Mouse (Mus musculus): ENCODE measurements around the gene Mrps35. TPM values are rescaled to one million over a fixed set of nuclear protein-coding genes. Genes with fewer than 3 reads are reported as not detected.
A peak's percentile ranks its signal among the peaks of the same experiment; 100 is the strongest.

Mrps35 gene
- 104 and 106 TPM in 2 replicates for polyA plus RNA-seq (2016; fragmentation: Nextera tagmentation; extraction: Ambion mirVana)

- Histone ChIP-seq H3K9me3 (no peaks in the 10 kb centered on the region), H3K4me3 (peak within 1 kb of the TSS; percentile 95), H3K36me3 (peaks cover 16% of the 10 kb centered on the region), H3K27me3 (ENCODE audit: insufficient read depth, poor library complexity, severe bottlenecking) (no peaks in the 10 kb centered on the region), H3K4me1 (replicated peaks) (peaks cover 20% of the 10 kb centered on the region), H3K27ac (peak within 1 kb of the TSS; percentile 98)
- peak; percentile 91 for DNase-seq (ENCODE audit: low spot score)
- 3% methylated on average over 66 of the region's 66 CpGs for WGBS
Observed at GRCm38 (mm10) chr6:147042291-147043290, at the start of gene Mrps35. Gene Mrps35, plus strand, starts transcription at chr6:147042764.

DNA sequence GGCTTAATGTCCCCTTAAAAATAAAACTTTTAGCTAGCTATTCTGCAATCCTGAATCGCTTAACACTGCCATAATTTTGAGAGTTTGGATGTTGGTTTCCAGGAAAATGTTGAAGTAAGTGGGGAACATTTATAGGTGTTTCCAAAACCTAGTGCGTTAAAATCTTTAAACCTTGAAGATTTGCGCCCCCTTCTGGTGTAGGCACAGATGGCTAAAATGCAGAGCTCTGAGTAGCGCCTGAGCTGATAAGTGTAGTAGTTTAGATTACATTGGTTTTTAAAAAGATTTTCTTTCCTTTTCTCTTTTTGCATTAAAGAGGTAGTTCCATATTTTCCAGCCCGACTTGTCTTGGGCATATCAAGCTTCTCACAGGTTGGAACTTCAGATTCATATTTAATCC lies 48.3 kb upstream of the Mrps35 start:
- no peak overlapping the region for H3K27ac ChIP-seq
- peaks cover 11% of the 10 kb centered on the region for H3K36me3 ChIP-seq
- no peaks in the 10 kb centered on the region for H3K9me3 ChIP-seq
- peak; percentile 18 for DNase-seq (ENCODE audit: low spot score)
- H3K4me3 ChIP-seq, result no peak overlapping the region
- no peaks in the 10 kb centered on the region for H3K4me1 ChIP-seq (replicated peaks)
- H3K27me3 ChIP-seq (ENCODE audit: insufficient read depth, poor library complexity, severe bottlenecking), result no peaks in the 10 kb centered on the region
- WGBS, result 48% methylated on average over 5 of the region's 5 CpGs

DNA sequence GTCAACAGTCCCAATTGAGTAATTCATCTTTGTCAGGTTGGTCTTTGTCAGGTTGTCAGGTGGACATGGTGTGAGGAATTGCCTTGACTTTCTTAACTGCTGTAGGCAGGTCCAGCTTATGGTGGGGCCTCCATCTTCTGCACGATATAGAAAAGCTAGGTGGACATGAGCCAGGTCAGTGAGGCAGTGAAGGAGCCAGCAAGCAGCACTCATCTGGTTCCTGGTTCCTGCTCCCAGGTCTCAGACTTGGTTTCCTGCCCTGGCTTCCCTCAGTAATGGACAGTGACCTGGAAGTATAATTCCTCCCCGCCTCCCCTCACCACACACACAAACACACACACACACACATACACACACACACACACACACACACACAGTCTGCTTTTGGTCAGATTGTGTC lies 47.2 kb upstream of the Mrps35 start:
- 89% methylated on average over 2 of the region's 2 CpGs for WGBS
- Histone ChIP-seq H3K36me3 (peaks cover 14% of the 10 kb centered on the region), H3K4me3 (no peak overlapping the region), H3K27ac (no peak overlapping the region), H3K9me3 (no peaks in the 10 kb centered on the region), H3K4me1 (replicated peaks) (no peaks in the 10 kb centered on the region), H3K27me3 (ENCODE audit: insufficient read depth, poor library complexity, severe bottlenecking) (no peaks in the 10 kb centered on the region)
- DNase-seq (ENCODE audit: low spot score), result no peak

GRCm38 (mm10) chr6:146995878-146996277 lies 46.7 kb upstream of the Mrps35 start:
- DNase-seq (ENCODE audit: low spot score), result no peak
- H3K36me3 ChIP-seq, result peaks cover 18% of the 10 kb centered on the region
- no peaks in the 10 kb centered on the region for H3K9me3 ChIP-seq
- 86% methylated on average over 6 of the region's 6 CpGs for WGBS
- H3K4me3 ChIP-seq, result no peak overlapping the region
- H3K27me3 ChIP-seq (ENCODE audit: insufficient read depth, poor library complexity, severe bottlenecking), result no peaks in the 10 kb centered on the region
- no peaks in the 10 kb centered on the region for H3K4me1 ChIP-seq (replicated peaks)
- H3K27ac ChIP-seq, result no peak overlapping the region

DNA sequence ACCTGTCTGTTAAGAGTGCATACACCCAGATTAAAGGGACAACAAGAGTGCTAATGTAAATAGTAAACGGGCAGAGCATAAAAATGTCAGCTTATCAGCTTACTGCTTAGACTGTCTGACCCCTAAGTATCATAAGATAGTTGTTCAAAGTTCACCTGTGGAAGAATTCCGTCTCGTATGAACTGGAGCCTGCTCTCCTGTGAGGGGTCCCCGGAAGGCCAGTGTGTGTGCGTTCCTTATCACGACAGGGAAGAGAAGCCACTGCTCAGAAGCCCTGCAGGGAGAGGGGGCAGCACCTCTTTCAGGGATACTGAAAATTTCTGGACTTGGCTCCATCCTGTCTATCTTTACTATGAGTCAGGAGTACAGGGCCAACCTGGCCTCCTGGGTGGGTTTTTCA lies 45.6 kb upstream of the Mrps35 start:
- Histone ChIP-seq H3K27me3 (ENCODE audit: insufficient read depth, poor library complexity, severe bottlenecking) (no peaks in the 10 kb centered on the region), H3K4me1 (replicated peaks) (no peaks in the 10 kb centered on the region), H3K9me3 (no peaks in the 10 kb centered on the region), H3K27ac (no peak overlapping the region), H3K36me3 (peaks cover 23% of the 10 kb centered on the region), H3K4me3 (no peak overlapping the region)
- no peak for DNase-seq (ENCODE audit: low spot score)
- 89% methylated on average over 6 of the region's 6 CpGs for WGBS

DNA sequence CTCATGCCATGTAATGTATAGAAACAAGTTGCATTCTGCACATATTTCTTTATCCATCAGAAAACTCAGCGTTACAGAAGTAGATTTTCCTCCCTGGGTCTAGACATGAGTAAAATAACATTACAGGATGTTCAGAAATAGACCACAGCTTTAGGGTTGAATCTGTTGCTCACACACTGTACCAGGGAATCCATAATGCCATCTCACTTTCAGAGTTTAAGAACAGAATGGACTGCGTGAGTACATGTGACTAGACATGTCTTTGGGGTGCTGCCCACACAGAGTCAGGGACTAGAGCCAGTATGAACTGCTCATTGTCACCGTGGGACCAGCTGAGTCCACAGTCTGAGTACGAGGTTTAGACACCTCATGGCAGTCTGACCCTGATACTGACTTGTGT lies 43.9 kb upstream of the Mrps35 start:
- H3K9me3 ChIP-seq, result no peaks in the 10 kb centered on the region
- DNase-seq (ENCODE audit: low spot score), result no peak
- 92% methylated on average over 4 of the region's 4 CpGs for WGBS
- no peaks in the 10 kb centered on the region for H3K27me3 ChIP-seq (ENCODE audit: insufficient read depth, poor library complexity, severe bottlenecking)
- H3K4me3 ChIP-seq, result no peak overlapping the region
- H3K27ac ChIP-seq, result no peak overlapping the region
- peaks cover 39% of the 10 kb centered on the region for H3K36me3 ChIP-seq
- no peaks in the 10 kb centered on the region for H3K4me1 ChIP-seq (replicated peaks)

DNA sequence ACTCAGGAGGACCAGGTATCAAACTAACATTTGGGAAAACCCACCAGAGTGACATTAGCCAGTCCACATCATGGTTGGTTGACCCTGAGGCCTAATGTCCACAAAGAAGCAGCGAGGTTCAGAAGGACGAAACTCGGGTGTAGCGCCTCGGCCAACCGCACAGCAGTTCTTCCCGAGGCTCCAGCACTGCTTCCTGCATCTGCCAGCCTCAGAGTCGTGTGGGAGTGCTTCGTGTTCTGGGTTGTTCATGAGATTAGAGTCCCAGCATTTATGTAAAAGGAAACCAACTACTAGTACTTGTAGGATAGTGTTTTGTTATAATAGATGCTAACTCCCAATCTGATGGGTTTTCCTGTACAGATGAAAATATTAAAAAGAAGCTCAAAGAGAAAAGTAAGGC lies 43.3 kb upstream of the Mrps35 start:
- WGBS, result 89% methylated on average over 9 of the region's 9 CpGs
- no peak overlapping the region for H3K27ac ChIP-seq
- no peaks in the 10 kb centered on the region for H3K27me3 ChIP-seq (ENCODE audit: insufficient read depth, poor library complexity, severe bottlenecking)
- H3K4me3 ChIP-seq, result no peak overlapping the region
- no peaks in the 10 kb centered on the region for H3K4me1 ChIP-seq (replicated peaks)
- peaks cover 44% of the 10 kb centered on the region for H3K36me3 ChIP-seq
- H3K9me3 ChIP-seq, result no peaks in the 10 kb centered on the region
- DNase-seq (ENCODE audit: low spot score), result no peak

GRCm38 (mm10) chr6:146999755-147000154 lies 42.8 kb upstream of the Mrps35 start:
- H3K36me3 ChIP-seq, result peaks cover 44% of the 10 kb centered on the region
- H3K9me3 ChIP-seq, result no peaks in the 10 kb centered on the region
- no peak overlapping the region for H3K27ac ChIP-seq
- H3K4me3 ChIP-seq, result no peak overlapping the region
- no peak for DNase-seq (ENCODE audit: low spot score)
- H3K4me1 ChIP-seq (replicated peaks), result no peaks in the 10 kb centered on the region
- H3K27me3 ChIP-seq (ENCODE audit: insufficient read depth, poor library complexity, severe bottlenecking), result no peaks in the 10 kb centered on the region
- WGBS, result 83% methylated on average over 2 of the region's 2 CpGs

GRCm38 (mm10) chr6:147008148-147008547 lies 34.4 kb upstream of the Mrps35 start:
- WGBS, result 59% methylated on average over 3 of the region's 3 CpGs
- H3K4me3 ChIP-seq, result no peak overlapping the region

GRCm38 (mm10) chr6:147010358-147010757 lies 32.2 kb upstream of the Mrps35 start:
- Histone ChIP-seq H3K27me3 (ENCODE audit: insufficient read depth, poor library complexity, severe bottlenecking) (no peaks in the 10 kb centered on the region), H3K36me3 (peaks cover 16% of the 10 kb centered on the region; the same call in 1 of the 2 replicates), H3K4me1 (replicated peaks) (no peaks in the 10 kb centered on the region), H3K4me3 (no peak overlapping the region), H3K9me3 (no peaks in the 10 kb centered on the region), H3K27ac (no peak overlapping the region)
- no peak for DNase-seq (ENCODE audit: low spot score)
- 92% methylated on average over 6 of the region's 6 CpGs for WGBS

More at GRCm38 (mm10) chr6:147008148-147008547, 34.4 kb upstream of the Mrps35 start:
- H3K9me3 ChIP-seq, result no peaks in the 10 kb centered on the region
- H3K27ac ChIP-seq, result no peak overlapping the region
- H3K27me3 ChIP-seq (ENCODE audit: insufficient read depth, poor library complexity, severe bottlenecking), result no peaks in the 10 kb centered on the region
- H3K4me1 ChIP-seq (replicated peaks), result no peaks in the 10 kb centered on the region
- DNase-seq (ENCODE audit: low spot score), result peak; percentile 40
- H3K36me3 ChIP-seq, result peaks cover 22% of the 10 kb centered on the region

- Histone ChIP-seq H3K4me3 (no peak overlapping the region), H3K27ac (no peak overlapping the region), H3K9me3 (no peaks in the 10 kb centered on the region), H3K36me3 (peaks cover 17% of the 10 kb centered on the region; the same call in 1 of the 2 replicates), H3K4me1 (replicated peaks) (no peaks in the 10 kb centered on the region), H3K27me3 (ENCODE audit: insufficient read depth, poor library complexity, severe bottlenecking) (no peaks in the 10 kb centered on the region)
- WGBS, result 91% methylated on average over 15 of the region's 15 CpGs
- DNase-seq (ENCODE audit: low spot score), result no peak
Observed at GRCm38 (mm10) chr6:147010811-147011520, 31.6 kb upstream of the Mrps35 start.

DNA sequence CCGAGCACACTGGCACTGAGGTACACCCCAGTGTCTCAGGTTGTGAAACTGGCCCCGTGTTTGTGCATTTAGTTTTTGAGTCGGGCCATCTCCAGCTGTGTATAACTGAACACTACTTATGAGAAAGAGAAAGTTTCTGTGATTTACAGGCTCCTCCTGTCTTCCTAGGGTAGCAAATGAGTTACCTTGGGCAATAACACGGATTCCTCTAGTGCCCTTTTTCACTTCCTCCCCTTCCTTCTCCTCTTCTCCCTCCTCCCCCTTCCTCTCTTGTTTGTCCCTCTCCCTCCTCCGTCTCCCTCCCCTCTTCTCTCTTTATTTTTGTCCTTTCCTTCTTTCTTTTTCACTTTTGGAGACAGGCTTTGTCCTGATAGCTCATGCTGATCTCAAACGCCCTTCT lies 31.0 kb upstream of the Mrps35 start:
- WGBS, result 72% methylated on average over 6 of the region's 6 CpGs
- H3K4me1 ChIP-seq (replicated peaks), result no peaks in the 10 kb centered on the region
- H3K27me3 ChIP-seq (ENCODE audit: insufficient read depth, poor library complexity, severe bottlenecking), result no peaks in the 10 kb centered on the region
- DNase-seq (ENCODE audit: low spot score), result no peak
- H3K9me3 ChIP-seq, result no peaks in the 10 kb centered on the region
- H3K36me3 ChIP-seq, result peaks cover 20% of the 10 kb centered on the region; the same call in 1 of the 2 replicates
- H3K4me3 ChIP-seq, result no peak overlapping the region
- no peak overlapping the region for H3K27ac ChIP-seq

DNA sequence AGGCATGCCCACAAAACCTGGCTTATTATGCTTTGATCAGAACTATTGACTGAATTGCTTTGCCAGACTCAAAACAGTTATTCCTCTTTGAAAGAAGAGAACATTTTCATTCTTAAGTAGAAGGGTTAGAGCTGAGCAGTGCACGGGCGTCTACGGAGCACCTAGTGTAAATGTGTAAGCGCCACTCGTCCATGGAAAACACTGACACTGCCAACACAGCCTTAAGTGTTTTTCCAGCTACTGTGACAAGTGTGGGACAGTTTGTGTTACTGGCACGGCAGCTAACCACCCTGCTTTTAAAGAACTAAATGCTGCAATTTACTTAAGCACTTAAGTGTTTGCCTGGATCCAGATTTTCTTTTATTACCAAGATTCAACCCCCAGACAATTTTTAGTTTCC lies 30.6 kb upstream of the Mrps35 start:
- no peak overlapping the region for H3K27ac ChIP-seq
- 83% methylated on average over 6 of the region's 6 CpGs for WGBS
- H3K36me3 ChIP-seq, result peaks cover 20% of the 10 kb centered on the region; the same call in 1 of the 2 replicates
- H3K4me3 ChIP-seq, result no peak overlapping the region
- DNase-seq (ENCODE audit: low spot score), result no peak
- no peaks in the 10 kb centered on the region for H3K27me3 ChIP-seq (ENCODE audit: insufficient read depth, poor library complexity, severe bottlenecking)
- H3K9me3 ChIP-seq, result no peaks in the 10 kb centered on the region
- no peaks in the 10 kb centered on the region for H3K4me1 ChIP-seq (replicated peaks)
